Mouse (Mus musculus) testis, postnatal 10 days (tissue): ENCODE data around the gene Tes3-ps.

ENCODE experiments used
- DNase-seq: peaks from one replicate; pipeline ENCODE4 v3.0.0; 2021; ENCODE audit warnings: low spot score

Tes3-ps gene

DNA sequence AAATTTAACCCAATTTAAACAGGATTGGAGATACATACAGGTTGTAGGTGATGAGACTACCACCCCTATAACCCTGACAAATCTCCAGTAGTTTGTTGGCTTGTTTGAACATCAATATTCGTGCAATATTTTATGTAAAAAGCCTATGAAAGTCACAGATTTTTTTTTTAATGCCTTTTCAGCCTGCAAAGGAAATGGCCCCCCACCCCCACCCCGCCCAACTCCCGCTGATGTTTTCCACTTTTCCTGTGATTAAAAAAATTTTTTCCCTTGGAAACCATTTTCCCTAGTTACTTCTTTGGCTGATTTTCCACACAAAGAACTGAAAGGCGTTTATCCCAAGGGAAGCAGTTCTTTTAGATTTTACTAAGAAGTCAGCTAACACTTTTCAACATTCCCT, 11.4 kb downstream of the Tes3-ps start, which contains the start of gene Ecm2:
Ecm2 (plus strand) TSS at position 301 of the 400 bp plus-strand sequence.
- no peak for DNase-seq

DNA sequence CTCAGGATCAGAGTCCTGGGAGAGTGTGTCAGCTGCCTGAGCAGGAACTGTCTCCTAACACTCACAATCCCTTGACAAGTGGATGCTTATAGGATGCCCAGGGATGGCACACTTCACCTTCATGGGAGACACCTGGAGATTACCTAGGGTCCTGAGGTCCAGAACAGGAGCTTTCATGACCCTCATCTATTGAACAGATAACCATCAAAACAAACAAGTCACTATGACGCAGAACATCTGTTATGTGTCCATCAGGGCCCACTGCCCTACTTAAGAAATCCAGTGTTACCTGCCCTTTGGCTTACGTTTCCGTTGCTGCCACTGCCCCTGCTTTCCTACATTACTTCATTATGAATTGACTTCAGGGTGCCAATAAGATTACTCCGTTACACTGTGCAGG, 12.7 kb downstream of the Tes3-ps start:
- DNase-seq: no peak

DNA sequence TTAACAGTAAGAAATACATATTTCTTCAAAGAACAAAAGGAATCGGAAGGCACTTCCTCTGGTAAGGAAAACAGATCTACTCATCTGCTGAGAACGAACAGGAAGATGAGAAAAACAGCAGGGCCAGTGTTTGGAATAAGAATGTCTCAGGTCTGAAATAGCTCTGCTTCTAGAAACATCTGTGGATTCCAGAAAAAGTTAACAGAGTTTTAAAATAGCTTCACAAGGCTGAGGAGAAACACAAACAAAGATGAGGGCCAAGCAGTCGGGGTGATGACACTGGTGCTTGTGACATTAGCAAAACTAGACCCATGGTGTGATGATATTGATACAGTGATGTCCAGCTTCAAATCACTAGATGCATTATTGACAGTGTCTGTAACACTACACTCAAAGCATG, 14.1 kb downstream of the Tes3-ps start:
- no peak for DNase-seq

DNA sequence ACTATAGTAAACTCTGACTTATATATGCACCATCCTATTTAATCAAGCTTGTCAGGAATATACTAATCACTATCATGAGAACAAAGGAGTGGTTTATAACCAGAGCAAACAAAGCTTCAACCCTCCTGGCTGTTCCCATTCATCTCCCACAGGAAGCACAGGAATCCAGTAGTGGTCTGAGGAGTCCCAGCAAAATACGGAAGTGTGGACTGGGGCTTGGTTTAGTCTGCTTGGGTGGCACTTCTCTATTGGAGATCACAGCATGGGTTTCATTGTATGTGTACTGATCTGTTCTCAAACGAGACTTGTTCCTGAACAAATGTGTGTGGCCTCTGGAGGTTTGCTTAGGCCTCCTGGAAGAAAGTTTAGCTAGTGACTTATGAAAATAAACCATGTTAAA, 25.6 kb downstream of the Tes3-ps start:
- no peak for DNase-seq

DNA sequence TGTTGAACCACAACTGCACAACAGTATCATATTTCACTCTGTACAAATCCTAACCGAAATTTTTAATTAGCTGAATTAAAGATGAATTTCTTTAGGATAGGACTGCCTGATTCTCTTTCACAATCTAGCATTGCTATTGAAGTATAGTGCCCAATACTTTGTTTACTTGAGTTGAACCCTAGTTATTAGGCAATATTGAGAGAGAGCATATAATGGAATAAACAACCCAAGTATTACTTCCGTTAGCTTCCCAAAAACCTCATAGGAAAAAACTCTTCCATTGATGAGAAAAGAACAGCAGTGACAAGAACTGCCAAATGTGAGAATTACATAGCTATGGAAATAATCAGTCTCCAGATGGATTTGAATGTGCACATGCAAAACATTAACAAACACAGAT, 33.1 kb downstream of the Tes3-ps start:
- DNase-seq: no peak

DNA sequence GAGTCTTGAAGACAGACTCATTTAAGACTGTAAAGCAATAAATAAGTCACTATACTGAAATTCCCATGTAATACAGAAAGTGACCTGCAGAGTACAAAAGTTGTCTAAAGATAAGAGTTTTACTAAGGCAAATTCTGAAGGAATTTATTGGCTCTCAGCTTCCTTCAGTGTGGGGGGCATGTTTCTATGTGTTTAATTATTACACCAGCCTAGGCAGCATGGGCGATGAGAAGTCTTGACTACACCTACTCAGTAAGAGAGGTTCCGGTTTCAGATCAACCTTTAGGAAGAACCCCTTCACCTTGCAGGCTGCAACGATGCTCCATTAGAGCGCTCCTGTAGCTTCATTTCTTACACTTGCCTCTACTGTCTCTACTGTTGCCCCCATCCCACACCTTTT, 37.5 kb downstream of the Tes3-ps start:
- DNase-seq: no peak

DNA sequence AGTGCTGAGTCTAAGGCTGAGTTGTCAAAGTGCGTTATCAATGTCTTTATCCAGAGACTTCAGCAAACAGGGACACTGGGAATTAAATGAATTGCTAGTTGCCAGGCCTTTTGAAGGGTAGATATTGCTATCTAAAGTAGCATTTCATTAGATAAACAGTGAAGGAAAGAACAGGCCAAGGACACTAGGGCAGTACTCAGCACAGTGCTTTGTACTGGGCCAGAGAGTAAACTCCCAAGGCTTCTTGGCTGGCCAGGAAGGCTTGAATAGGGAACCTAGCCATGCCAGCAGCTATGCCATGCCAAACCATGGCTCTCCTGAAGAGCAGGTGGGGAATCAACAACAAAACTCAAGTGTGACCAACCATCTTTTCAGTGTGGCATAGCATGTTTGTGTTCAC, 43.8 kb downstream of the Tes3-ps start:
- DNase-seq: no peak

DNA sequence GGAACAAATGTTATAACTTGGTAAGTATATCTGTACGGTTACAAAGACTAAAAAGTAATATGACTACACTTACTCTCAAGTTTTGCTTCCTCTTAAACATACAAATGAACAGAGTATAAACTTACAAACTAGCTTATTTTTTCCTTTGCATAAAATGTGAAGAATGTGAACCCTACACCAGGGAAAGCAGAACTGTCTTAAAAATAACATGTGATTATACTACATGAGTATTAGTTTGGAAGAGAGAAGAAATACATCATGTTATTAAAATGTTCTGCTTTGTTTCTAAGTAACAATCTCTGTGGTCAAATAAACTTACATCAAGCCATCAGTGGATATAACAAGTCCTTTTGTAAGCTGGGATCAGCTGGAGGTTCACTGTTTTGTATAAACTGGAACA, 45.6 kb downstream of the Tes3-ps start:
- DNase-seq: no peak

DNA sequence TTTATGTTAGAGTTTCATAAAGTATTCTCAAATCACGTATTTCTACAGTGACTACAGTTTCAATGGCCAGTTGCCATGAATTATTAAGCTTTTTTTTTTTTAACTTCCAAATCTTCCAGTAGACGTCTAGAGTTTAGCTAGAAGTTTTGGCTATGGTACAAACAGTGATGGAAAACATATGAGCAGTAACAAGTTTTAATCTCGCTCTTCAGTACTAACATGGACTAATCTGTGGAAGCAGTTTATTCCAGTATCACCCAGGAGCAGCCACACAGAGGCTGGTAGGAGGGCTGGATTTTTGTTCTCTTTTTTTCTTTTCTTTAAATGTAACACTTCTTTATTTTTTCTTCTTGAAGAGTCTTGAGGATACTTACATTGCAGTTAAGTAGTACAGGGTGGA, 51.2 kb downstream of the Tes3-ps start, which contains the start of gene Aspn:
Aspn (plus strand) TSS at position 165 of the 400 bp plus-strand sequence.
- DNase-seq: no peak

DNA sequence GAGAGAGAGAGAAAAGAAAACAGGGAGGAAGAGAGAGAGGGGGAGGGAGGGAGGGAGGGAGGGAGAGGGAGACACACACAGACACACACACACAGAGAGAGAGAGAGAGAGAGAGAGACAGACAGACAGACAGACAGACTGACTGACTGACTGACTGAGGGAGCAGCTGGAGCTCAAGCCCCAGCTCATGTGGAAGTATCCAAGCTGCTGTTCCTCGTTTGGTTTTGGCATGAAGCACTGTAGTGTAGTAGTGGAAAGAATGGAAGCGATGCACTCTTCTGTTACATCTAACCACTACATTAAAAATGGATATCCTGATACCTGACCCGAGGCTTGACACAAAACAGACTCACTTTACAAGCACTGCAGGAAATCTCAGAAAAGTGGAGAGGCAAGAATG, 52.5 kb downstream of the Tes3-ps start:
- DNase-seq: no peak
